Mouse (Mus musculus): ENCODE measurements at regions not wholly inside any gene's neighbourhood (a gene's known extent, or its start where the extent isn't known, plus 50 kb on each side); places are given as distances from the start of the nearest gene placed in this dataset.

GRCm38 (mm10) chr2:57424879-57425278, 187.4 kb downstream of the Gpd2 start:
- no peak for DNase-seq (ENCODE audit: low read depth, low spot score)

- no peak for DNase-seq (ENCODE audit: low read depth, low spot score)
Measured at GRCm38 (mm10) chr2:57425439-57425838, 188.0 kb downstream of the Gpd2 start.

DNA sequence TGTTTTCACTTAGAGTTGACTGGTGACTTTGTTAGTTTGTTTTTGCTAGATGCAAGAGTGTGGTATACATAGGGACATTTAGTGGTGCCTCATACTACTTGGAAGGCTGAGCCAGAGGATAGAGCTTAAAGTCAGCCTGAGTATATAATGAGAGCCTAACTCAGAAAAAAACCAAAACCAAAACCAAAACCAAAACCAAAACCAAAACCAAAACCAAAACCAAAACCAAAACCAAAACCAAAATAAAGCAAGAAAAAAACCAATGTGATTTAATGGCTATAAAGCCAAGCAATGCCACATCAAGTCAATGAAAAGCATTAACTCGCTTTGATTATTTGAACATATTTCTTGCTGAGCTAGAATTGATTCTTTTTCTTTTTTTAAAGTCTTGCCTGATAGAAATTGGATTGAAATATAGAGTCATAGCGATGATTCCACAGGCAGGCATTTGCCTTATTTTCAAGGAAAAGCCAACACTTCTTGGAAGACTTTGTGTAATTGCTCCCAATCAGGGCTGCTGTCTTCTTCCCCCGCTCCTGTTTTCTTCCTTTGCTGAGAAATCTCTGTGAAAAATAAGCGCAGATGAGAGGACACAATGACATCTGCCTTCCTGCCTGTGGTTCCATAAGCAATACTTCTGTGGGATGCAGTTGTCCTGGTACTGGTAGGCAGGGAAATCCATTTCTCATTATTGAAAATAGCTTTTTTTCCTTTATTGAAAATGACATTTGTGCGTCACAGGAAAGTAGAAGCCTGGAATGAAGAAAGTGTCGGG, 213.7 kb downstream of the Gpd2 start:
- DNase-seq (ENCODE audit: low read depth, low spot score), result no peak

GRCm38 (mm10) chr2:57453896-57454679, 216.7 kb downstream of the Gpd2 start:
- DNase-seq (ENCODE audit: low read depth, low spot score), result no peak

GRCm38 (mm10) chr2:57459901-57460300, 222.5 kb downstream of the Gpd2 start:
- no peak for DNase-seq (ENCODE audit: low read depth, low spot score)

GRCm38 (mm10) chr2:57473873-57474272, 236.4 kb downstream of the Gpd2 start:
- DNase-seq (ENCODE audit: low read depth, low spot score), result no peak

GRCm38 (mm10) chr2:57492116-57492515, 254.7 kb downstream of the Gpd2 start:
- DNase-seq (ENCODE audit: low read depth, low spot score), result no peak

DNA sequence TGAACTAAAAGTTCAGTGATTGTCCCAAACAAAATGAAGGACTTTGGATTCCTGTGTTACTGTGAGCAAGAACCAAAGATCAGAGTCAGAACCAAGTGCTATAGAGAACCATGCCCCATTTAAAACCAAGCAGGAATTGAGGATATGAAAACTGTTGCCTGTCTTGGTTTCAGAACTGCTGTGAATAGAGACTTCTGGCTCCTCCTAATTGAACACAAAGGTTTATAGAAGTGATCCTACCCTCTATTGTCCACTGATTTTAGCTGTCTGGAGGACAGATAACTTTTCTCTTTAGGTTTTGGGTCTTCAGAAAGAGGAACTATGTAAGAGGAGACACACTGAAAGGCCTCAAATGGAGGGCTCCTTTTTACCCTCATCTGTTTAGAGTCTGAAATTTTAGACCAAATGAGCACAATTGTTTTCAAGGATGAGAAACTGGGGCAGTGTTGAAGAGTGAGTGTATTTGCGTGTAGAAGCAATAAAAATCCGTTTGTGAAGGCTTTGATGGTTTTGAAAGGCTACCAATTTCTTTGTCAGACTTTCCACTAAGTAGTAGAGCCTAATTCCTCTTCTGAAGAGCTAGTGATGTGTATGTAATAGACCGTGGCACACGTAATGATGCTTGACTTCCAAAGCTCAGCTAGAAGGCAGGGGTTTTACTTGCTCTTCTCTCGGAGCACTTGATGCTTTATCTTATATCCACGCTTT, 255.6 kb downstream of the Gpd2 start:
- no peak for DNase-seq (ENCODE audit: low read depth, low spot score)

GRCm38 (mm10) chr2:57496315-57496954, 259.0 kb downstream of the Gpd2 start:
- no peak for DNase-seq (ENCODE audit: low read depth, low spot score)

- no peak for DNase-seq (ENCODE audit: low read depth, low spot score)
Measured at GRCm38 (mm10) chr2:57497933-57498332, 260.5 kb downstream of the Gpd2 start.

GRCm38 (mm10) chr2:57504678-57505077, 267.2 kb downstream of the Gpd2 start:
- DNase-seq (ENCODE audit: low read depth, low spot score), result no peak

DNA sequence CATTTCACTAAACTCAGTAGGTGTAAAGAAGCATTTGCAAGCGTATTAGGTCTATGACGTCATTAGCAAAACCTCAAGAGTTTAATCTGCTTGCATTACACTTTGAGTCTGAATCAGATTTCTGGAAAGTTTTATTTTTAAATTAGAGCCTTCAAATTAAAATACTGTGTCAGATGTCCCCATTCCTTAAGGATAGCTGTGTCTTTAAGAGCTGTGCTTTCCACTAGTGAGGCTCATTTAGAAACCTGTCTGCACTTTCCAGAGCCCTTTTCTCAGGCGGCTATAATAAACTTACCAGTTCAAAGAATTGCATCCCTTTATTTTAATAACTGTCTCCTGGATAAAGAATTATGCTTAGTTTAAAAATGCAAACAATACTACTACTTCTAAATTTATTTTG, 285.0 kb downstream of the Gpd2 start:
- no peak for DNase-seq (ENCODE audit: low read depth, low spot score)

DNA sequence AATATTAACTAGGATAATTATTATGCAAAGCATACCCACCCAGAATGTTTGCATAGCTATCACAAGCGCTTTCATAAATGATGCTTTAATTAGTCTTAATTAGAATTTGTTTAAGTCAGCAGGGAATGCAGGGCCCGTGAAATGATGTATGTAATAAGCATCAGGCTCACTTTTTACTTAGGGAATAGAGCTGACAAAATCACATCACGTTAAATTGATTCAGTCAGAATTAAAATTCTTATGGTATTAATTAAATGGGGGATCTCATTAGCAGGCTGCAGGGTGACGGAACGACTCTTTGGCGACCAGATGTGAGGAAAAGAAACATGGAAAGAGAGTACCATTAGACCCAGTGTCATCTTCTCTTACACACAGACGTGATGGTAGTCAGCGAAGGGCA, 285.5 kb downstream of the Gpd2 start:
- DNase-seq (ENCODE audit: low read depth, low spot score), result no peak

DNA sequence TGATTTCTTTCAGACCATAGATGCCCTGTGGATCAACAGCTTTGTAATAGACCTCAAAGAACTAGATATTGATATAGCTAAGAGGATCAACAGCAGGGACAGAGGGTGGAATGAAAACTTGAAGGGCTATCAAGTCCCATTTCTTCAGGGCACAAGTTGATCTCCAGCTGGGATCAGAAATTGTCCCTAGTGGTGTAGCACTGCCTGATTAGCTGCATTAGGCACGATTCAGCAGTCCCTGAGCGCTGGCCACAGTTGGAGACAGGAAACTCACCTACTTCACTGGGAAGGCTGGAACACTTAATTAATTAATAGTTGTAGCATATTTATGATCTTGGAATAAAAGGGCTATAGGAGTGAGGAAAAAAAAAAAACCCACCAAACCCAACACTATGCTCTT, 290.5 kb downstream of the Gpd2 start:
- DNase-seq (ENCODE audit: low read depth, low spot score), result no peak

- no peak for DNase-seq (ENCODE audit: low read depth, low spot score)
Measured at GRCm38 (mm10) chr2:57539842-57540241, 302.4 kb downstream of the Gpd2 start.

DNA sequence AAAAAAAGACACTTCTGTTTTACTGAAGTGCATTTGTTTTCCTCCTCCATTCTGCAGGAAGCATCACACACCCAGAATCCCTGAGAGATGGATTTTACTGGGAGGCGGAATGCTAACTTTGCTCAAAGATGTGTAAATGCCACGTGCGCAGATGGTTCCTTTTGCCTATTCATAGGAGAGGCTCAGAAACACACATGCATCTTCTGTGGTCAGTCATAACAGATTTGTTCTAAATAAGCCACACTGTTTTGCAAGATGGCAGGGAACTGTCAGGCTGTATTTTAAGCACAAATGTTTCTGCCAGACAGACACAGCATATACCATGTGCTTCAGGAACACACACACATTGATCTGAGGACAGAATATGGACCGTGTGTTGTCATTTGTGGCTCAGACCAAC, 327.8 kb downstream of the Gpd2 start:
- DNase-seq (ENCODE audit: low read depth, low spot score), result no peak

DNA sequence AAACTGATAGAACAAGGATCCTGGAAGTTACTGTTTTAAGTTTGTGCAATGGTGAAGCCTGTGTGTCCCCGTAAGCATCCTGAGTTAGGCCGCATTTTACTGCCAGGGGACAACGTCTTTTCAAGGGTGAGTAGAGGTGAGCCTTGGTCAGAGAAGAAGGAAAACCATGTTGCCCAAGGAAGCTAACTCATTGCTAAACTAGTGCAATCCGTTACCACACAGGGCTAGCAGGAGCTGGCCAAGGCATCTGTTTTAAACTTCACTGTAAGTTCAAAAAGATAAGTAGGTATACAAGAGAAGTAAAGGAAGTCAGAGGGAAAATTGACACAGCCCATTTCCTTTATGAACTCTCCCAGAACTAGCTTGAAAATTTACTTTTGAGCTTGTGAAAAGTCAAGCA, 328.7 kb downstream of the Gpd2 start:
- DNase-seq (ENCODE audit: low read depth, low spot score), result no peak

GRCm38 (mm10) chr2:57567183-57567582, 329.7 kb downstream of the Gpd2 start:
- DNase-seq (ENCODE audit: low read depth, low spot score), result no peak

DNA sequence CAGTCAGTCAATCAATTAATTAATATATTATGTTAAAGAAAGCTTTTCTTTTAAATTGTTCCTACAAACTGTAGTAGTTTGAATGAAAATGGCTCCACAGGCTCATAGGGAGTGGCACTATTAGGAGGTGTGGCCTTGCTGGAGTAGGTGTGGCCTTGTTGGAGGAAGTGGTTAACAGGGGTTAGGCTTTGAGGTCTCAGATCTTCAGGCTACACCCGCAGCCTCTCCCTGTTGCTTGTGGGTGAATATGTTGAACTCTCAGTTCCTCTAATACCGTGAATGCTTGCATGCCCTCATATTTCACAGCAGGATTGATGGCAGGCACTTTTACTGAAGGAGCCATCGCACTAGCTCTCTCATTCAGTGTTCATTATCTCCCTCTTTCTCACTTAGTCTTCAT, 349.6 kb downstream of the Gpd2 start:
- DNase-seq (ENCODE audit: low read depth, low spot score), result no peak

- no peak for DNase-seq (ENCODE audit: low read depth, low spot score)
Measured at GRCm38 (mm10) chr2:57593558-57593957, 356.1 kb downstream of the Gpd2 start.

DNA sequence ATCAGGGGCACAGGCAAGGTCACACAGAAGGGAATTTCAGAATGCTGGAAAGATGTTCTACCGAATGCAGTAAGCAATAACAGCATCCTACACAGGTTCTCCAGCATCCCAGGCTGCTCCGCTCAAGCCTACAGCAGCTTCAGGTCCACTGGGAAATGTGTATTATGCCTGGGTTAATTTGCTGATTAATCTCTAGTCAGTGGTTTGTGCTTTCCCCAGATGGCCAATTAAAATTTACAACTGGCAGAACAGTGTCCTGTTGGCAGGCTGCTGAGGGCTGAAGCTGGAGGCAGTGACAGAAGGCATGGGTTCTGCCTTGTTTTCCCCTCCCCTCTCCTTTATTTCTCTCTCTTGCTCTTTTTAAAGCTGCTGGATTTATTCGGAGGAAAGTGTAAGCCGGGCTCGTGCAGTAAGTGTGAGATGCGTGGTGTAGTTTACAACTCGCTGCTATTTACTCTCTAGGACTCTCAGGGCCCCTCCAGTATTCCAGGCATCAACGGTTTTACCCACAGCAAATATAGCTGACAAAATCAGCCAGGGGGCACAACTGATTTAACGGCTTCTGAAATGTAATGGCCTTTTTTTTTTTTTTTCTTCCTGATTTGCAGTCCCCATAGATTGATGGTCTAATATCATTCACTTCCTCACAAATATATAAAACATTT, 360.4 kb downstream of the Gpd2 start:
- DNase-seq (ENCODE audit: low read depth, low spot score), result no peak

Measured in retina, postnatal 7 days (tissue).